Mouse (Mus musculus): ENCODE results near the gene Ncbp3.

The Ncbp3 gene

GRCm38 (mm10) chr11:73047542-73047996 is at the start of gene Ncbp3:
Ncbp3 (plus strand) TSS chr11:73047783.
- DNase-seq, result peak; percentile 95

- DNase-seq, result no peak
Measured at GRCm38 (mm10) chr11:72998771-72999170, 48.8 kb upstream of the Ncbp3 start, which contains the start of gene P2rx1. P2rx1 (plus strand) TSS chr11:72999103.

DNA sequence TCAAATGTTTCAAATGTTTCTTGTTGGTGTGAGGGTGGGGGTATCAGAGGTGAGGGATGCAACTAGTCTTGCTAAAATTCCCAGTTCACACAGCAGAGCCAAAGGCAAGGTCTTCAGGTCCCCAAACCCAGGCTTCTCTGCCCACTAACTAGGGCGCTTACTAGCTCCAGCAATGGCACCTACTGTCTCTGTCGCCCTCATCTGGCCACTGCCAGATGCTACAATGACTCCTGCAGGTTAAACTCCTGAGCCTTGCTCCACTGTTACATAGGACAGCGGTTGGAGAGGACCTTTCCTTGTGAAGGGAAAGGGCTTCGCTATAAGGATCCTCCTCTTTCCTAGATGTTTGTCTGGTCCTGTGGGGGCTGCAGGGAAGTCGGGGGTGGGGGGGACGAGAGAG is 46.6 kb upstream of the Ncbp3 start:
- DNase-seq, result peak; percentile 46

DNA sequence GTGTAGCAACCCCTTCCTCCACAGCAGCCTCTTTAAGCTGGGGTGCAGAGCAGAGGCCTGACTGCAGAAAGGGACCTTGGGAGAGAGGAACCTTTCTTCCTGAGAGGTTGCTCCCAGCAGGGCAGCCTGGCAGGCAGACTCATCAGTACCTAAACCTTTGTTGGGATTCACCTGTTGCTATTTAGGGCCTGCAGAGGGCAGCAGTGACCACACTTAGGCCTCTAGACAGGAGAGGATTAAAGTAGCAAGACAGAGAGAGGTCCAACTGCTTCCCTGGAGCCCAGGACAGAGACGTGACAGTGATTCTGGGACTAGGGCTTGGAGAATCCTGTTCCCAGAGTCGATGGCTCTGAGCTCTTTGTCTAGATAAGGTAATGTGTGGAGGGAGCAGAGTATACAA is 41.2 kb upstream of the Ncbp3 start:
- no peak for DNase-seq

GRCm38 (mm10) chr11:73007113-73007512 is 40.5 kb upstream of the Ncbp3 start:
- no peak for DNase-seq

DNA sequence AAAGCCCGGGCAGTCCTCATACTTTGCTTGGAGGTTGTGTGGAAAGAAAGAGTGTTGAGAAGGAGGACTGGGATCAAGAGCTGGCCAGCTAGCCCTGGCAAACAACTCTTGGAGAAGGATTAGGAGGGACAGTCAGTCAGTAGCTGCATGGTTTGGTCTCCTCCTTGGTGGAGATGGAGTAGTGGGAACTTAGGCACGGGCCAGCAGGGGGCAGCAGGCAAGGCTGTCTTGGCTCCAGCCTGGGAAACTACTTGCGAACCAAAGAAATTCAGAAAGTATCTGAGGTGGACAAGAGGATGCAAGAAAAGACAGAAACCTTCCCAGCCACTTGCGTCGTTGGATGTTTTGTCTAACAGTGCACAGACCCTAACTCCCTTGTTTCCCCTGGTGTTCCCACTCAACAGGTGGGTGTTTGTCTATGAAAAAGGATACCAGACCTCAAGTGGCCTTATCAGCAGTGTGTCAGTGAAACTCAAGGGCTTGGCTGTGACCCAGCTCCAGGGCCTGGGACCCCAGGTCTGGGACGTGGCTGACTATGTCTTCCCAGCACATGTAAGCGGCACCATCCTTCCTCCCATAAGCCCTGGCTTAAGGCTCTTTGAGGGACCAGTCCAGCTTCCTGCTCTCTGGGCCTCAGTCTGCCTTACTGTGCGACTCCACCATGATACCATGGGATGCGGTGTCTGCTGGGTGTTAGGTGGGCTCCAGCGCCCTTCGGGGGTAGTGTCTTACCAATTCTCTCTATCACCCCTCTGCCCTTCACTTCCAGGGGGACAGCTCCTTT is 39.7 kb upstream of the Ncbp3 start:
- DNase-seq, result peak; percentile 63

GRCm38 (mm10) chr11:73008826-73009225 is 38.8 kb upstream of the Ncbp3 start:
- DNase-seq, result no peak

- DNase-seq, result no peak
Measured at GRCm38 (mm10) chr11:73009531-73010274, 37.9 kb upstream of the Ncbp3 start.

DNA sequence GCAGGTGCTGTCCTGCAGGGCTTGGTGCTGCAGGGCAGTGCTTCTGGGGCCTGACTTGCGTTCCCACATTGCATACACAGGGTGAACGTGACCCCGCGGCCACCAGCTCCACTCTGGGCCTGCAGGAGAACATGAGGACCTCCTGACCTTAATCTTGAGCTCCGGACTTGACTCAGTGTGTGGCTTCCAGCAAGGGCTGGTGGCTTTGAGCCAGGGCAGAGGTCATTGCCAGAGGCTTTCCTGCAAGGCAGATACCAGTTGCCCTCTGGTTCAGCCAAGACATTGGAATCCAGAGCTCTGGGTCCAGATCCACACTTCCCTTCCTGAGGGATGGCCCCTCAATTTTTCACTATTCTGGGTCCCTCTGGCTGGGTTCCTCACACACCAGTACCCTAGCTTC is 33.6 kb upstream of the Ncbp3 start:
- no peak for DNase-seq

- no peak for DNase-seq
Measured at GRCm38 (mm10) chr11:73014831-73015344, 32.7 kb upstream of the Ncbp3 start.

DNA sequence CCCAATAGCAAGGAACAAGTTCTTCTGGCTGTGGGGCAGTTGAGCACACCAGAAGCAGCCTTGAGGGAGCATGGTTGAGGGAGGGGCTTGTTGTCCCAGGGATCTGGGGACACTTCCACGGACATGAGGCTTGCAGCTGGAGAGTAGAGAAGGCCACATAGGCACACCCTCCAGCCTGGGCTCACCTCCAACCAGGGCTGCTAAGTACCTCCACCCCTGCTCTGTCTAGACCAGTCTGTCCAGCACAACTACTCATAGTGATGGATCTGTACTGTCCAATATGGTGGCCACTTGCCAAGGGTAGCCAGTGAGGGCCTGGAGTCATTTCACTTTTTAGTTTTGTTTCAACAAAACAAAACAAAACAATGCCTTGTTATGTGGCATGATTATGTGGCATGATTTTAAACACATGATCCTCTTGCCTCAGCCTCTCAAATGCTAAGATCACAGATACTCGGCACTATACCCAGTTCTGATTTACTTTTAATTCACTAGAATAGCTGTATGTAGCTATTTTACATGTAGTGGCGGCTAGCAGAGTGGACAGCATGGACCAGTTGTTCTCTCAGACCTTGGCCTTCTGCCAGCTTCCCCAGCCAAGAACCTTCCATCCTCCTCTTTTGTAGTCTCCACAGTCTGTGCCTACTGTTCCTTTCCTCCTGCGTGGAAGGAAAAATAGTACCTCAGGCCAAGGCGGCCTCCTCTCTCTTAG is 32.0 kb upstream of the Ncbp3 start:
- DNase-seq, result no peak

- no peak for DNase-seq
Measured at GRCm38 (mm10) chr11:73016103-73016420, 31.5 kb upstream of the Ncbp3 start.

GRCm38 (mm10) chr11:73018471-73019146 is 29.0 kb upstream of the Ncbp3 start, which contains the start of gene Camkk1:
Camkk1 (plus strand) TSS chr11:73019008.
- peak; percentile 93 for DNase-seq

DNA sequence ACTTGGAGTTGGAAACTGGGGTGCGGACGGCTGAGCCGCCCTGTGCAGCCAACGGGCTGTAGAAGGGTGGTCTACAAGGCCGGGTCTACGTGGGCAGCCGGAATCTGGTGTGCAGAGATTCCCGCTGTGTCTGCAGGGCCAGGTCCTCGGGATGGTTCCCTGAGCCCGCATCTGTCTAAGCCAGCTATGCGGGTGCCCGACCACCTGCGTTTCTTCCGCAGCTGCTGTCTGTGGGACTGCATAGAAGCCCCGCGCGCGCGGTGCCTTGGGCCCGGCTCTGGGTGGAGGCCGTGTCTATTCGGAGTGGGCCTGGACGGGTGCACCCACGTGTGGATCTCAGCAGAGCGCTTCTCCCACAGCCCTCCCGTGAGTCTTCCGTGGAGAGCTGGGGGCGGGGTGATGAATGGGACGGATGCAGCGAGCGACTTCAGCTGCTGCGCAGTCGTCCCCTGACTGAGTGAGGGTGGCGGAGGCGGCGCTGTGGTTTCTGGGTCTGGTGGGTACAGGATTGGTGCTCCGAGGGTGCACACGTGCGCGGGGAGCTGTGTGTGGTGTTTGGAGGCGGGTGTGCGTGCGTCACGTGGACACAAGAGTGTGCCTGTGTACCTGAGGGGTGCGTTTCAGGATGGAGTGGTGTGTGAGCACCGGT is 28.3 kb upstream of the Ncbp3 start:
- peak; percentile 76 for DNase-seq

GRCm38 (mm10) chr11:73020953-73021800 is 26.4 kb upstream of the Ncbp3 start:
- no peak for DNase-seq

GRCm38 (mm10) chr11:73023099-73023498 is 24.5 kb upstream of the Ncbp3 start:
- no peak for DNase-seq

- DNase-seq, result no peak
Measured at GRCm38 (mm10) chr11:73023827-73024226, 23.8 kb upstream of the Ncbp3 start.

DNA sequence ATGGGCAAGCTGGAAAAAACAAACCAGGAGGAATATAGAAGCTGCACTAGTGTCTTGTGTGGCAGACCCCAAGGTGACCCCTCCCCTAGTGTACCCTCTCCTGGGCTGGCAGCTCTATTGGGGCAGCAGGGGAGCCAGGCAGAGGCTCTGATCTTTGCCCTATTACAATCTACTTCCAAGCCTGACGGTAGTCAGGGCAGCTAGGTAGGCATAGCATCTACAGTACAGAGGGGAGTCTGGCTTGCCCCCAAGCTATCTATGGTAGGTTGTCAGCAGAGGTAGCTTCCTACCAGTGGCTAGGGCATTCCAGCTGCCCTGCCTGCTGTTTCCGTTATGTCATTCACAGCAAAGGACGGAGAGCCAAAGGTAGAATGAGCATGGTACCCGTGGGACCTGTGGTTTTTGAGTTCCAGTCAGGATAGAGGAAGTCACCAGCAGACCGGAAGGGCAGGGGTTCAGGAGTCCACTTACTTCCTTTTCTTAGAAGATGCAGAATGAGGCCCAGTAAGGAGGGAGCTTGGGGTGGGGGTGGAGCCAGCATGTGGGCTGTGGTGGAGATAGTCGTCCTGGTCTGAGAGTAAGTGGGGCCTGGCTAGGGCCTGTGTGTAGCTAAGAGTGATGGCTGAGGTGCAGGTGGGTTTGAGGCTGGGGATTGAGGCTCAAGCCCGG is 23.2 kb upstream of the Ncbp3 start:
- DNase-seq, result no peak

DNA sequence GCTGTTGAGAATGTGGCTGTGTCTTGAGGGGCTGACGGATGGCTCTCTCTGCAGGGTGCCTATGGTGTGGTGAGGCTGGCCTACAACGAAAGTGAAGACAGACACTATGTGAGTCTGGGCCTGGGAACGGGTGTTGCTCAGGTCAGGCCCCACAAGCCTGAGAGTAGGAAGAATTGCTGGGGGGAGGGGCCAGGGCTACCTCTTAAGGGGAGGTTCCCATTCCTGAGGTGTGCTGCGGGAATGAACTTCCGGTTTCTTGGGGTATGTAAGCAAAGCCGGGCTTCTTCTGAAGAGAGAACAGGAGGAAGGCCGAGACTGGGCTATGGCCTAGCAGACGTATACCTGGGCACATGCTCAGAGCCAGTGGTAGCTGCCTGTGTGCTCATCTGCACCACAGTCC is 20.6 kb upstream of the Ncbp3 start:
- DNase-seq, result no peak

- DNase-seq, result peak; percentile 75
Measured at GRCm38 (mm10) chr11:73030821-73031498, 16.6 kb upstream of the Ncbp3 start.
